Mouse (Mus musculus): ENCODE data around the gene Hoxd9. TPM values are rescaled to one million over a fixed set of nuclear protein-coding genes. Genes with fewer than 3 reads are reported as not detected.

Hoxd9 gene
- polyA plus RNA-seq, 1 experiment: 23.9 TPM

DNA sequence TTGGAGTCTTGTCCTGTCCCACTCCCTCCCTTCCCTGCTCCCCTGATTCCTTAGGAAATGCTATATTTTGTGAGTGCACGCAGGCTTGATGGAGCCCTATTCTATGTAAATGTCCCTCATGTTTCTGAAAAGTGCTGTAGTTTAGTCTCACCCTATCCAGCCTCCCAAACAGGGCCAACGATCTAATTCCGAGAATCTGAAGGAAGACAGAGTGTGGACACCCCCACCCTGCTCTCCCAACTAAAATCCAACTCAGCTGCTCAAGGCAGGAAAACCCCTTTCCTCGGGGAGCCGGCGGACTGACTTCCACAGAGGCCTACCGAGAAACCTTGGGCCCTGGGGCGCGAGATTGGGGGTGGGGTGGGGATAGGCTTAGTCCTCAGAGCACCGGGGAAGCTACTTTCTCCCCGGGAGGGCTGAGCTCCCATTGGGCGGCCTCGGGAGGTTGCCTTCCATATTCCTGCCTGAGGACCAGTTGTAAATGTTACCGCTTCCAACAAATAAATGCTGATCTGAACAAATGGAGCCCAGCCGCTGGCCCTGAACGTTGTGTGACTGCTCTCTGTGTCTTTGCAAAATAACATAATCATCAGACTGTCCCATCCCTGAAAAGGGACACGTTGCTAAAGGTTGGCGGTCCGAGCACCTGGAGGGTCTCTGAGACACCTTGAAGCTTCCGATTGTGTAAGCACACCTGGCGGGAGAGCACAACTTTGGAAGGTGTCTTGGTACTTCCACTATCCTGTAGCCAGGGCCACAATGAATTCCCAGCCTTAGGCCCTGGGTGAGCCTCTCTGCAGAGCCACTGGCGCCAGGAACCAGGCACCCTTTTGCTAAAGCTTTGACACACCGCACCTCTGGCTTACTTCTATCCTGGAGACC, 2.4 kb downstream of the Hoxd9 start:
- peak overlapping the region; percentile 94 for H3K27ac ChIP-seq (ENCODE audit: insufficient read depth, low read depth, low read length)
- 39% methylated on average over 23 of the region's 23 CpGs for WGBS
- TF ChIP-seq CTCF (conservative IDR thresholded peaks at IDR 0.05; ENCODE audit: insufficient read depth, insufficient read length, low read depth, low read length) (no peak), POLR2A (IDR thresholded peaks at IDR 0.05; ENCODE audit: low read depth, low read length) (no peak)
- no peaks in the 10 kb centered on the region for H3K36me3 ChIP-seq (ENCODE audit: control insufficient read depth, insufficient read depth, low read length)
- no peak for DNase-seq
- H3K27me3 ChIP-seq (replicated peaks; ENCODE audit: control insufficient read depth, insufficient read depth, low read length): no peaks in the 10 kb centered on the region
- H3K4me3 ChIP-seq (ENCODE audit: insufficient read depth, low read depth, low read length): peak overlapping the region; percentile 84
- no peaks in the 10 kb centered on the region for H3K4me1 ChIP-seq (ENCODE audit: control insufficient read depth, insufficient read depth, low read length)

DNA sequence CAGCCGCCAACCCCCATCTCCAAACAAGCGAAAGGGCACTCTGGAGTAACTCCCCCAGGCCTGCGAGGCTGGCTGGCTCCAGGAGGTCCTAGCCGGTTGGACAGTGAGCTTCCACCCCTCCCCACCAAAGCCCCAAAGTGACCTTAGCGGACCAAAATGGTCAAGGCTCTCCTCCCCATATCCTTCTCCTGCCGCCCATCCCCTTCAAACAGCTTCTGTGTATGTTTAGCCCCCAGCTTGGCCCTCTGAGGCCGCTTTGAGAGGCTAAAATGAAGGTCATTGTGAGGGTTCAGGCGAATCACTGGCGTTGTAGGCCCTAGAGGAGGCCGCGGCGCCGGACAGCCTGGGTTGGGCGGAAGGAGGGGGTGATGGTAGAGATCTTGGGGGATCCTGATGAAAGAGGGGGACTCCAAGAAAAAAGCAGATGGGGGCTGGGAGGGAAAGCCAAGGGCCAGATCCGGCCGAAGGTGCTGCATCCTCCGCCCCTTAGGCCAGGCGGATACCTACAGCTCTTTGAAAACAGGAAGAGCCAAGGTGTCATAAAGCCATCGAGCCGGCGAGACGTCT, 3.1 kb downstream of the Hoxd9 start:
- H3K4me3 ChIP-seq (ENCODE audit: insufficient read depth, low read depth, low read length): peak overlapping the region; percentile 84
- DNase-seq: peak; percentile 75
- no peaks in the 10 kb centered on the region for H3K27me3 ChIP-seq (replicated peaks; ENCODE audit: control insufficient read depth, insufficient read depth, low read length)
- no peaks in the 10 kb centered on the region for H3K36me3 ChIP-seq (ENCODE audit: control insufficient read depth, insufficient read depth, low read length)
- H3K27ac ChIP-seq (ENCODE audit: insufficient read depth, low read depth, low read length): peak overlapping the region; percentile 94
- 48% methylated on average over 22 of the region's 22 CpGs for WGBS
- H3K4me1 ChIP-seq (ENCODE audit: control insufficient read depth, insufficient read depth, low read length): no peaks in the 10 kb centered on the region
- TF ChIP-seq POLR2A (IDR thresholded peaks at IDR 0.05; ENCODE audit: low read depth, low read length) (no peak), CTCF (conservative IDR thresholded peaks at IDR 0.05; ENCODE audit: insufficient read depth, insufficient read length, low read depth, low read length) (no peak)

DNA sequence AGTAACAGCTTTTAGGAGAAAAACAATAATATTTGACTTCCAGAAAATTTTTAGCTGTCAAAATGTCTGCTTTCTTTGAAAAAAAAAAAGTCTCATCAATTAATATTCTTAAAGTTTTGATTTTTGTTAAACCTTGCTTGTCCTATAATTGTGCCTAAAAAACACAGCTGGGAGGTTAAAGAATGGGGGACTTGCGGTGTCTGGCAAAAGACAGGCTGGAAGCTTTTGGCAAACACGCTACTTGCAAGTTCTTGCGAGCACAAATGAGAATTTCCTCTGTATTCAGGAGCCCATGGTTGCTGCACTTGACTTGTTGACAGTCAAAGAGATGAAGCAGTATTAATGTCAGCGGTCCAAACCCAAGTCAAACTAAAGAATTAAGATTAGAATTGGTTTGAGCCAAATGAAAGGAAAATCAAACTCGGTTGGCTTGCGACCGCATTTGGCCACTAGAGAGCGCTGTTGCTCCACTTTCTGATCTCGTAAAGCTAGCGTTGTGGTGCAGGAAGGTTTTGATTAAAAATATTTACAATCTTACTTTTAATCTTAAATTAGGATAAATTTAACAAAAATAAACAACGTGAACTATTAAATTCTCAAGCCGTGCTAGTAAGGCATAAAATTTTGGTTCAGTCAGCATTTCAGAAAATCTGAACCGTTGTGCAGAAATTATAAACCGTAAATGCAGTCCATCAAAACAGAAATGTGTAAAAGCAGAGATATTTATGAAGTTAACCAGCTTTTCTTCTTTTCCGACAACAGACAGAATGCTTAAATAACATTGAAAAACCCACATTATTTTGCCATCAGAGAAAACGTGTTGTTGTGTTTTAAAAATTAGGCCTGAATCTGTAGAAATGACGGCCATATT, 4.7 kb downstream of the Hoxd9 start:
- WGBS: 20% methylated on average over 17 of the region's 17 CpGs
- H3K4me3 ChIP-seq (ENCODE audit: insufficient read depth, low read depth, low read length): peak overlapping the region; percentile 32
- H3K27me3 ChIP-seq (replicated peaks; ENCODE audit: control insufficient read depth, insufficient read depth, low read length): no peaks in the 10 kb centered on the region
- peak overlapping the region; percentile 90 for H3K27ac ChIP-seq (ENCODE audit: insufficient read depth, low read depth, low read length)
- H3K4me1 ChIP-seq (ENCODE audit: control insufficient read depth, insufficient read depth, low read length): no peaks in the 10 kb centered on the region
- no peaks in the 10 kb centered on the region for H3K36me3 ChIP-seq (ENCODE audit: control insufficient read depth, insufficient read depth, low read length)
- TF ChIP-seq CTCF (conservative IDR thresholded peaks at IDR 0.05; ENCODE audit: insufficient read depth, insufficient read length, low read depth, low read length) (peak; percentile 89), POLR2A (IDR thresholded peaks at IDR 0.05; ENCODE audit: low read depth, low read length) (no peak)
- DNase-seq: peak; percentile 89

- DNase-seq: no peak
- no peaks in the 10 kb centered on the region for H3K4me1 ChIP-seq (ENCODE audit: control insufficient read depth, insufficient read depth, low read length)
- 63% methylated on average over 6 of the region's 6 CpGs for WGBS
- no peaks in the 10 kb centered on the region for H3K36me3 ChIP-seq (ENCODE audit: control insufficient read depth, insufficient read depth, low read length)
- H3K4me3 ChIP-seq (ENCODE audit: insufficient read depth, low read depth, low read length): no peak overlapping the region
- peak overlapping the region; percentile 78 for H3K27ac ChIP-seq (ENCODE audit: insufficient read depth, low read depth, low read length)
- TF ChIP-seq CTCF (conservative IDR thresholded peaks at IDR 0.05; ENCODE audit: insufficient read depth, insufficient read length, low read depth, low read length): no peak
- H3K27me3 ChIP-seq (replicated peaks; ENCODE audit: control insufficient read depth, insufficient read depth, low read length): no peaks in the 10 kb centered on the region
These were observed 5.3 kb downstream of the Hoxd9 start for GRCm38 (mm10) chr2:74702820-74703219.

- DNase-seq: no peak
- Histone ChIP-seq H3K4me3 (ENCODE audit: insufficient read depth, low read depth, low read length) (no peak overlapping the region), H3K4me1 (ENCODE audit: control insufficient read depth, insufficient read depth, low read length) (no peaks in the 10 kb centered on the region), H3K27me3 (replicated peaks; ENCODE audit: control insufficient read depth, insufficient read depth, low read length) (no peaks in the 10 kb centered on the region), H3K36me3 (ENCODE audit: control insufficient read depth, insufficient read depth, low read length) (no peaks in the 10 kb centered on the region), H3K27ac (ENCODE audit: insufficient read depth, low read depth, low read length) (peak overlapping the region; percentile 97)
- TF ChIP-seq POLR2A (IDR thresholded peaks at IDR 0.05; ENCODE audit: low read depth, low read length): no peak
- TF ChIP-seq CTCF (conservative IDR thresholded peaks at IDR 0.05; ENCODE audit: insufficient read depth, insufficient read length, low read depth, low read length): no peak
- WGBS: 61% methylated on average over 10 of the region's 10 CpGs
These were observed 5.8 kb downstream of the Hoxd9 start for GRCm38 (mm10) chr2:74703317-74703716.

- H3K27me3 ChIP-seq (replicated peaks; ENCODE audit: control insufficient read depth, insufficient read depth, low read length): no peaks in the 10 kb centered on the region
- no peak for TF ChIP-seq POLR2A (IDR thresholded peaks at IDR 0.05; ENCODE audit: low read depth, low read length)
- H3K4me1 ChIP-seq (ENCODE audit: control insufficient read depth, insufficient read depth, low read length): peaks cover 3% of the 10 kb centered on the region; the same call in 1 of the 2 replicates
- peak overlapping the region; percentile 72 for H3K4me3 ChIP-seq (ENCODE audit: insufficient read depth, low read depth, low read length)
- 39% methylated on average over 26 of the region's 26 CpGs for WGBS
- H3K36me3 ChIP-seq (ENCODE audit: control insufficient read depth, insufficient read depth, low read length): no peaks in the 10 kb centered on the region
- DNase-seq: peak; percentile 83
- H3K27ac ChIP-seq (ENCODE audit: insufficient read depth, low read depth, low read length): peak overlapping the region; percentile 97
These were observed 6.3 kb downstream of the Hoxd9 start for GRCm38 (mm10) chr2:74703720-74704392.

Data from kidney, adult 2 months (tissue).